Mouse (Mus musculus) cerebellum, adult 9-10 months (tissue): Measurements from ENCODE around the gene Iqck.

Experiments
- DNase-seq: peaks from one replicate; pipeline ENCODE4 v3.0.0; 2022

Iqck gene

GRCm38 (mm10) chr7:118855171-118855876 lies at the start of gene Iqck:
Gene Iqck, plus strand, starts transcription at chr7:118855752.
- peak; percentile 89 for DNase-seq

GRCm38 (mm10) chr7:118806631-118807411 lies 48.7 kb upstream of the Iqck start:
- DNase-seq, result no peak

GRCm38 (mm10) chr7:118807899-118808298 lies 47.7 kb upstream of the Iqck start:
- DNase-seq, result no peak

- no peak for DNase-seq
These were observed 44.0 kb upstream of the Iqck start for GRCm38 (mm10) chr7:118811407-118812106.

- no peak for DNase-seq
These were observed 42.0 kb upstream of the Iqck start for GRCm38 (mm10) chr7:118813592-118813991.

GRCm38 (mm10) chr7:118816275-118816674 lies 39.3 kb upstream of the Iqck start:
- DNase-seq, result no peak

- no peak for DNase-seq
These were observed 37.8 kb upstream of the Iqck start for GRCm38 (mm10) chr7:118817741-118818140.

GRCm38 (mm10) chr7:118819666-118820065 lies 35.9 kb upstream of the Iqck start:
- DNase-seq, result no peak

GRCm38 (mm10) chr7:118821356-118821755 lies 34.2 kb upstream of the Iqck start:
- no peak for DNase-seq

- DNase-seq, result no peak
These were observed 33.5 kb upstream of the Iqck start for GRCm38 (mm10) chr7:118821887-118822556.

- DNase-seq, result no peak
These were observed 31.1 kb upstream of the Iqck start for GRCm38 (mm10) chr7:118824451-118824850.

GRCm38 (mm10) chr7:118827975-118828416 lies 27.6 kb upstream of the Iqck start:
- DNase-seq, result peak; percentile 40

- DNase-seq, result peak; percentile 68
These were observed 17.7 kb upstream of the Iqck start for GRCm38 (mm10) chr7:118837901-118838300.

GRCm38 (mm10) chr7:118841030-118841745 lies 14.4 kb upstream of the Iqck start:
- DNase-seq, result peak; percentile 59

GRCm38 (mm10) chr7:118841796-118842195 lies 13.8 kb upstream of the Iqck start:
- peak; percentile 57 for DNase-seq

GRCm38 (mm10) chr7:118842938-118843337 lies 12.6 kb upstream of the Iqck start:
- no peak for DNase-seq

- no peak for DNase-seq
These were observed 10.4 kb upstream of the Iqck start for GRCm38 (mm10) chr7:118845141-118845540.

- no peak for DNase-seq
These were observed 9.2 kb upstream of the Iqck start for GRCm38 (mm10) chr7:118846329-118846728.

GRCm38 (mm10) chr7:118848796-118849195 lies 6.8 kb upstream of the Iqck start:
- no peak for DNase-seq

GRCm38 (mm10) chr7:118849543-118850250 lies 5.9 kb upstream of the Iqck start:
- peak; percentile 9 for DNase-seq

GRCm38 (mm10) chr7:118850676-118851290 lies 4.8 kb upstream of the Iqck start:
- peak; percentile 31 for DNase-seq
